Mouse (Mus musculus): ENCODE results near the gene Ptch2. TPM values are rescaled to one million over a fixed set of nuclear protein-coding genes. Genes with fewer than 3 reads are reported as not detected.
A peak's percentile ranks its signal among the peaks of the same experiment; 100 is the strongest.

Ptch2 gene
- total and polyA plus RNA-seq, 3 experiments: 0.33 TPM; not detected in 2

DNA sequence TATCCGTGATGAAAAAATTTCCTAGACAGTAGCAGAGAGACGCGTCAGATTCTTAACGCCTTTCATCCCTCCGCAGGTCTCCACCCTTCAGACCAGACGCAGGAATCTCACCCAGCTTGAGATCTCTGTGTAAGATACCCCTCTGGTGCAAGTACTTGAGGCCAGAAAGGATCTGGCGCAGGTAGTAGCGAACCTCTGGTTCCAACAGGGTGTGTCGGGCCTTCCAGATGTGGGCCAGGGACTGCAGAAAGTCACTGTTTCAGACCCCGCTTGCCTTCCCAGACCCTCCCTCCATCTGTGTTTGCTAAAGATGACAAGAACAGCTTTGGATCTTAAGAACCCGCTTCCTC is 36.9 kb downstream of the Ptch2 start:
- Histone ChIP-seq H3K9me3 (replicated peaks; ENCODE audit: insufficient read depth, low read length) (no peaks in the 10 kb centered on the region), H3K9ac (ENCODE audit: control insufficient read depth, low read depth, low read length, poor library complexity, severe bottlenecking) (peak overlapping the region; percentile 91), H3K36me3 (ENCODE audit: control insufficient read depth in 1 of 2, insufficient read depth in 2 of 2, low read length in 2 of 2) (peaks cover 0 to 4% of the 10 kb centered on the region in 2 experiments; a peak in 2 of 4 replicates), H3K4me3 (ENCODE audit: control insufficient read depth in 1 of 2, insufficient read depth in 1 of 2, low read depth in 2 of 2, low read length in 2 of 2) (peak overlapping the region; percentile 83 to 98; a peak in 3 of 4 replicates), H3K79me2 (ENCODE audit: control insufficient read depth, insufficient read depth, low read length, poor library complexity) (peaks cover 9% of the 10 kb centered on the region), H3K27me3 (ENCODE audit: control insufficient read depth in 1 of 2, insufficient read depth in 2 of 2, low read length in 2 of 2) (no peaks in the 10 kb centered on the region), H3K27ac (ENCODE audit: control insufficient read depth, low read depth, low read length) (no peak overlapping the region), H3K4me1 (ENCODE audit: control insufficient read depth in 1 of 2, insufficient read depth in 2 of 2, low read length in 2 of 2) (peaks cover 7 to 23% of the 10 kb centered on the region in 2 experiments)
- no peak for DNase-seq (ENCODE audit: low read depth, low spot score)
- TF ChIP-seq NELFE (IDR thresholded peaks at IDR 0.05; ENCODE audit: low read depth, low read length) (no peak), MYC (IDR thresholded peaks at IDR 0.05; ENCODE audit: low read depth, low read length) (no peak), CHD1 (IDR thresholded peaks at IDR 0.05; ENCODE audit: low read depth, low read length) (no peak), ZMIZ1 (IDR thresholded peaks at IDR 0.05; ENCODE audit: low read depth, low read length) (no peak), SMC3 (IDR thresholded peaks at IDR 0.05; ENCODE audit: low read depth, low read length) (no peak), KAT2A (conservative IDR thresholded peaks at IDR 0.05; ENCODE audit: low read depth, low read length) (no peak), TCF12 (IDR thresholded peaks at IDR 0.05; ENCODE audit: low read depth, low read length) (no peak), RCOR1 (IDR thresholded peaks at IDR 0.05; ENCODE audit: low read depth, low read length) (no peak), SIN3A (IDR thresholded peaks at IDR 0.05; ENCODE audit: low read length) (no peak), CTCF (IDR thresholded peaks at IDR 0.05 in 2 of 3, conservative IDR thresholded peaks at IDR 0.05 in 1 of 3; ENCODE audit: control insufficient read depth in 1 of 3, insufficient read depth in 1 of 3, low read depth in 2 of 3, low read length in 3 of 3, poor library complexity in 1 of 3, severe bottlenecking in 1 of 3) (no peak), MAZ (IDR thresholded peaks at IDR 0.05; ENCODE audit: low read depth, low read length) (no peak)

- peak; percentile 50 for DNase-seq (ENCODE audit: low read depth, low spot score)
- TF ChIP-seq KAT2A (conservative IDR thresholded peaks at IDR 0.05; ENCODE audit: low read depth, low read length) (no peak), ZKSCAN1 (IDR thresholded peaks at IDR 0.05; ENCODE audit: low read depth, low read length) (no peak), CTCF (IDR thresholded peaks at IDR 0.05 in 2 of 3, conservative IDR thresholded peaks at IDR 0.05 in 1 of 3; ENCODE audit: control insufficient read depth in 1 of 3, insufficient read depth in 1 of 3, low read depth in 2 of 3, low read length in 3 of 3, poor library complexity in 1 of 3, severe bottlenecking in 1 of 3) (no peak), MAZ (IDR thresholded peaks at IDR 0.05; ENCODE audit: low read depth, low read length) (no peak), USF1 (IDR thresholded peaks at IDR 0.05; ENCODE audit: low read depth, low read length) (no peak), EP300 (IDR thresholded peaks at IDR 0.05; ENCODE audit: low read depth in 1 of 2, low read length in 2 of 2) (no peak), ETS1 (IDR thresholded peaks at IDR 0.05; ENCODE audit: low read depth, low read length) (no peak), GABPA (IDR thresholded peaks at IDR 0.05; ENCODE audit: low read depth, low read length) (no peak), MAX (IDR thresholded peaks at IDR 0.05; ENCODE audit: low read length) (no peak), ZNF384 (IDR thresholded peaks at IDR 0.05; ENCODE audit: low read depth, low read length) (no peak)
- Histone ChIP-seq H3K27ac (ENCODE audit: control insufficient read depth, low read depth, low read length) (0 out of 2 replicates have a peak overlapping the region, but pooled peaks have one; percentile 3), H3K9ac (ENCODE audit: control insufficient read depth, low read depth, low read length, poor library complexity, severe bottlenecking) (peak overlapping the region; percentile 91), H3K9me3 (replicated peaks; ENCODE audit: insufficient read depth, low read length) (no peaks in the 10 kb centered on the region), H3K4me3 (ENCODE audit: control insufficient read depth in 1 of 2, insufficient read depth in 1 of 2, low read depth in 2 of 2, low read length in 2 of 2) (peak overlapping the region; percentile 83 to 98), H3K79me2 (ENCODE audit: control insufficient read depth, insufficient read depth, low read length, poor library complexity) (peaks cover 9% of the 10 kb centered on the region), H3K4me1 (ENCODE audit: control insufficient read depth in 1 of 2, insufficient read depth in 2 of 2, low read length in 2 of 2) (peaks cover 7 to 23% of the 10 kb centered on the region in 2 experiments), H3K27me3 (ENCODE audit: control insufficient read depth in 1 of 2, insufficient read depth in 2 of 2, low read length in 2 of 2) (no peaks in the 10 kb centered on the region), H3K36me3 (ENCODE audit: control insufficient read depth in 1 of 2, insufficient read depth in 2 of 2, low read length in 2 of 2) (peaks cover 0 to 4% of the 10 kb centered on the region in 2 experiments; a peak in 2 of 4 replicates)
Observed at GRCm38 (mm10) chr4:117133366-117133796, 37.5 kb downstream of the Ptch2 start.

Measured in MEL (cell line).